Mouse (Mus musculus): ENCODE data around the gene Tmem120a. TPM values are rescaled to one million over a fixed set of nuclear protein-coding genes. Genes with fewer than 3 reads are reported as not detected.

Gene Tmem120a
- polyA plus RNA-seq, 1 experiment from 2014 or later = 38.6 TPM

GRCm38 (mm10) chr5:135721076-135721475 is 23.2 kb downstream of the Tmem120a start:
- DNase-seq (no peak), ATAC-seq (ENCODE audit: insufficient read depth) (no peak)
- Histone ChIP-seq H3K36me3 (ENCODE audit: insufficient read depth) (peaks cover 10% of the 10 kb centered on the region; the same call in 1 of the 2 replicates), H3K4me3 (ENCODE audit: low read depth, low read length) (no peak overlapping the region), H3K9me3 (ENCODE audit: low read depth, low read length) (no peaks in the 10 kb centered on the region), H3K4me1 (ENCODE audit: insufficient read depth) (peaks cover 19% of the 10 kb centered on the region), H3K27ac (ENCODE audit: low read depth) (no peak overlapping the region), H3K9ac (no peak overlapping the region), H3K27me3 (ENCODE audit: insufficient read depth, low read length) (no peaks in the 10 kb centered on the region), H3K4me2 (no peak overlapping the region)
- 93% methylated on average over 8 of the region's 8 CpGs for WGBS
- TF ChIP-seq CTCF (IDR thresholded peaks at IDR 0.05; ENCODE audit: low read depth) = no peak

- DNase-seq = no peak
- peaks cover 14% of the 10 kb centered on the region; the same call in 1 of the 2 replicates for H3K36me3 ChIP-seq (ENCODE audit: insufficient read depth)
- no peak for ATAC-seq (ENCODE audit: insufficient read depth)
- no peak overlapping the region for H3K27ac ChIP-seq (ENCODE audit: low read depth)
- H3K4me1 ChIP-seq (ENCODE audit: insufficient read depth) = peaks cover 12% of the 10 kb centered on the region
- H3K27me3 ChIP-seq (ENCODE audit: insufficient read depth, low read length) = no peaks in the 10 kb centered on the region
- no peak overlapping the region for H3K4me3 ChIP-seq (ENCODE audit: low read depth, low read length)
- no peak overlapping the region for H3K9ac ChIP-seq
- no peaks in the 10 kb centered on the region for H3K9me3 ChIP-seq (ENCODE audit: low read depth, low read length)
- no peak overlapping the region for H3K4me2 ChIP-seq
- TF ChIP-seq CTCF (IDR thresholded peaks at IDR 0.05; ENCODE audit: low read depth) = no peak
- 60% methylated on average over 3 of the region's 3 CpGs for WGBS
These were observed 24.1 kb downstream of the Tmem120a start for GRCm38 (mm10) chr5:135720121-135720520.

- H3K9me3 ChIP-seq (ENCODE audit: low read depth, low read length) = no peaks in the 10 kb centered on the region
- 88% methylated on average over 10 of the region's 10 CpGs for WGBS
- no peak for TF ChIP-seq CTCF (IDR thresholded peaks at IDR 0.05; ENCODE audit: low read depth)
- H3K27me3 ChIP-seq (ENCODE audit: insufficient read depth, low read length) = no peaks in the 10 kb centered on the region
- DNase-seq = no peak
- peaks cover 14% of the 10 kb centered on the region; the same call in 1 of the 2 replicates for H3K36me3 ChIP-seq (ENCODE audit: insufficient read depth)
- no peak overlapping the region for H3K4me2 ChIP-seq
- no peak overlapping the region for H3K27ac ChIP-seq (ENCODE audit: low read depth)
- H3K4me1 ChIP-seq (ENCODE audit: insufficient read depth) = peaks cover 8% of the 10 kb centered on the region
- H3K4me3 ChIP-seq (ENCODE audit: low read depth, low read length) = no peak overlapping the region
- ATAC-seq (ENCODE audit: insufficient read depth) = no peak
- no peak overlapping the region for H3K9ac ChIP-seq
These were observed 24.6 kb downstream of the Tmem120a start for GRCm38 (mm10) chr5:135719586-135720120.

GRCm38 (mm10) chr5:135715624-135716023 is 28.6 kb downstream of the Tmem120a start:
- Histone ChIP-seq H3K4me1 (ENCODE audit: insufficient read depth) (peaks cover 6% of the 10 kb centered on the region; the same call in 1 of the 2 replicates), H3K4me2 (no peak overlapping the region), H3K27ac (ENCODE audit: low read depth) (no peak overlapping the region), H3K27me3 (ENCODE audit: insufficient read depth, low read length) (no peaks in the 10 kb centered on the region), H3K4me3 (ENCODE audit: low read depth, low read length) (no peak overlapping the region), H3K9me3 (ENCODE audit: low read depth, low read length) (no peaks in the 10 kb centered on the region), H3K9ac (no peak overlapping the region), H3K36me3 (ENCODE audit: insufficient read depth) (peaks cover 14% of the 10 kb centered on the region; the same call in 1 of the 2 replicates)
- 52% methylated on average over 10 of the region's 10 CpGs for WGBS
- DNase-seq (peak; percentile 22), ATAC-seq (ENCODE audit: insufficient read depth) (no peak)
- peak; percentile 33 for TF ChIP-seq CTCF (IDR thresholded peaks at IDR 0.05; ENCODE audit: low read depth)

GRCm38 (mm10) chr5:135713441-135714218 is 30.6 kb downstream of the Tmem120a start:
- peak; percentile 82 for DNase-seq
- ATAC-seq (ENCODE audit: insufficient read depth) = peak; percentile 80

GRCm38 (mm10) chr5:135712803-135713202 is 31.4 kb downstream of the Tmem120a start:
- no peak overlapping the region for H3K27ac ChIP-seq (ENCODE audit: low read depth)
- no peaks in the 10 kb centered on the region for H3K27me3 ChIP-seq (ENCODE audit: insufficient read depth, low read length)
- DNase-seq (no peak), ATAC-seq (ENCODE audit: insufficient read depth) (no peak)
- H3K9ac ChIP-seq = no peak overlapping the region
- 44% methylated on average over 4 of the region's 4 CpGs for WGBS
- no peak overlapping the region for H3K4me2 ChIP-seq
- no peaks in the 10 kb centered on the region for H3K9me3 ChIP-seq (ENCODE audit: low read depth, low read length)
- peaks cover 16% of the 10 kb centered on the region; the same call in 1 of the 2 replicates for H3K36me3 ChIP-seq (ENCODE audit: insufficient read depth)
- peaks cover 6% of the 10 kb centered on the region; the same call in 1 of the 2 replicates for H3K4me1 ChIP-seq (ENCODE audit: insufficient read depth)
- no peak overlapping the region for H3K4me3 ChIP-seq (ENCODE audit: low read depth, low read length)
- TF ChIP-seq CTCF (IDR thresholded peaks at IDR 0.05; ENCODE audit: low read depth) = no peak

More at GRCm38 (mm10) chr5:135713441-135714218, 30.6 kb downstream of the Tmem120a start:
- Histone ChIP-seq H3K4me1 (ENCODE audit: insufficient read depth) (peaks cover 6% of the 10 kb centered on the region; the same call in 1 of the 2 replicates), H3K4me3 (ENCODE audit: low read depth, low read length) (no peak overlapping the region), H3K36me3 (ENCODE audit: insufficient read depth) (peaks cover 20% of the 10 kb centered on the region; the same call in 1 of the 2 replicates), H3K9ac (no peak overlapping the region), H3K27me3 (ENCODE audit: insufficient read depth, low read length) (no peaks in the 10 kb centered on the region), H3K27ac (ENCODE audit: low read depth) (peak overlapping the region; percentile 42; the same call in 1 of the 2 replicates), H3K9me3 (ENCODE audit: low read depth, low read length) (no peaks in the 10 kb centered on the region), H3K4me2 (peak overlapping the region; percentile 26; the same call in 1 of the 2 replicates)
- TF ChIP-seq CTCF (IDR thresholded peaks at IDR 0.05; ENCODE audit: low read depth) = no peak
- WGBS = 45% methylated on average over 16 of the region's 16 CpGs

Measured in lung, embryonic 14.5 days (tissue).